Mouse (Mus musculus) cerebellum, adult 9-10 months (tissue): ENCODE measurements around the gene Defb30.
A peak's percentile ranks its signal among the peaks of the same experiment; 100 is the strongest.

Experiments used
- DNase-seq: peaks from one replicate; pipeline ENCODE4 v3.0.0; 2022

Gene Defb30

DNA sequence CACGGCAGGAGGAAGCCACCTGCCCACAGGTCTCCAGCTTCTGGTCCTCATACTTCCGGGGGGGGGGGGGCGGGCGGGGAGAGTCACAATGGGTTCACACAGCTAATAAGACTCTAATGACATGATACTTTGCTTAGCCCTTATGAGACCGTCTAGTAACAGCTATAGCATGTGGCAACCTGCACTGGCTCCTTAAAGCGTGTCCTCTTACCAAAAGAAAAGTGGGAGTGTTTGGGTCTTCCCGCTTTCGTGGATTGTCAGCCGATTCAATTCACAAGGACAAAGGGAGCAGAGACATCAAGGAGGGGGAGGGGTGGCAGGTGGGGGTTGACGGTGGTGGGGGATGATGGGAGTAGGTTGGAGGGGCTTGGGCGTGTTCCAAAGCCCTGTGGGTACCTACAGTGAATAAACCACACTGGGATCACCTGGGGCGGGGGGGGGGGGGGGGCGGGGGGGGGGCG is at the start of gene Defb30:
TSS of gene Defb30 (minus strand) at position 51 of the 461 bp plus-strand sequence.
- no peak for DNase-seq

DNA sequence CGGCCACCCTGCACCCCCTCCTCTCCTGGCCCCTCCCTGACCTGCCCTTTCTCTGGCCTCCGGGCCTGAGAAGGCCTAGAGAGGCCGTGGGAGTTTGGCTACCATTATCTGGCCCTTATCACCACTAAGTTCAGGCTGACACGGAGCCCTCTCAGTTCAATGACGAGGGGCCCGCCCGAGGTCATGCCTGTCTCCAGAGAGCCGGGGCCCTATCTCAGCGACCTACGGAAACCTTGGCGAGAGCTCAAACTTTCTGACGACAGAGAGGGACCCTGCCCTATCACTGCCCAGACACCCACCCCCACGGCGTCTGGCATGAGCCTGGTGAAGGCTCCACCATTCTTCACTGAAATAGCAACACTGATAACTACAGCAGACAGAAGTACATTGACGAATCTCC is 17.9 kb upstream of the Defb30 start:
- DNase-seq: no peak

DNA sequence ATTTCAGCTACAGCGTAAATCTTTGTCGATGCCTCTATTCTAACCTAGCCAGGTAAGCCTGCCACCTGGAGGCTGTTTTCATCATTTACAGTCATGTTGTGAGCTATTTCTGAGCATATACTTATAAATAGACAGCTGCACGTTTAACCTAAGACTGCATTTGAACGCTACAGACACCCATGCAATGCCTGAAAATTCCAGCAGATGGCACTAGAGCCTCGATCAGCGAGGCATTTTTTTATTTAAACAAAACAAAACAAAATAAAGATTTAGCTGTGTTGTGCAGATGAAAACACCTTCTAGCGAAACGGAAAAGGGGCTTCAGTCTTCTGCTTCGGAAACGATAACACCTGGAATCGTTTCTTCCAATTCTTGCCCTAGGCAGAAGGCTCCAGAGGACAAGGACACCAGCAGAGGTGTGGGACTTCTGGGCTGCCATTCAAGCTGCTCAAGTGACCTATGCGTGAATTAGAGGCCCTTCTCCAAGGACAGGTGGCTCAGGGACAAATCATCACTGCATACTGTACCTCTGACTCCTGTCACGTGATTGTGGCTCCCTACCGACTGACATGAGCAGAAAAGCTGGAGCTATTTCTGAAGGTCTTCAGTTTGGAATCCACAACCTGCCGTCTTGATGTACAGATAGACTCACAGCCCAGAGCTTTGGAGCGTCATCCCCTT is 17.0 kb upstream of the Defb30 start:
- DNase-seq: peak; percentile 69

DNA sequence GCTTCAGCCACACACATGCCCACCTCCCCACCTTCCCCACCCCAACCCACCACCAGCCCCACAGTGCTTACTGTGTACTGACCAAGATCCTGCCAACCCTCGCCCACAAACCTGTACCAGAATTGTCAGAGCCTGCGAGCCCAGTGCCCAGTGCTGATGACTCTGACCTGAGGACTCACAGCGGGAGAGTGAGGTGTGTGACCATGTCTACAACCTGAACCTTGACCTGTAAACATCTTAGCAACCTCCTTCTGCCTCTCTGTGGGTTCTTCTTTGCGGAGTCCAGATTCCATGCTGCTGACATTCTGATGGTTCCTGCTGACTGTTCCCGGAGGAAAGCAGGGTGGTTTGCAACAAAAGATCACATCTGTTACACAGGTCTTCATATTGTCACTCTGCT is 15.6 kb upstream of the Defb30 start:
- DNase-seq: no peak

DNA sequence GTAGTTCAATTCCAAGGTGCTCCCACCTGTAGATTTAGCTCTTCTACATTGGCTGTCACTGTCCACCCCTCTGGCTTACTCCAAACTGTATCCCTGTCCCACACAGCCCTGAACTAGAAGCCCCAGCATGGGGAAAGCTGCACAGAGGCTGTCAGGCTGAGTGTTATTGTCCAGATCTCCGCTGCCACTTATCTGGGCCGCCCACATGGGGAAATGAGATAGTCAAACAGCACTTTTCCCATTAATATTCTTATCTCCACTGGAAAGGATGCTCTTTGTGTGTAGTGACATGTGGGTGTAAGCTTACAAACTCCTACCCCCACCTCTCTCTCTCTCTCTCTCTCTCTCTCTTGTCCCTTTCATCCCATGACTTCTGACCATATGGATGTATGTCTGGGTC is 12.4 kb upstream of the Defb30 start:
- no peak for DNase-seq

DNA sequence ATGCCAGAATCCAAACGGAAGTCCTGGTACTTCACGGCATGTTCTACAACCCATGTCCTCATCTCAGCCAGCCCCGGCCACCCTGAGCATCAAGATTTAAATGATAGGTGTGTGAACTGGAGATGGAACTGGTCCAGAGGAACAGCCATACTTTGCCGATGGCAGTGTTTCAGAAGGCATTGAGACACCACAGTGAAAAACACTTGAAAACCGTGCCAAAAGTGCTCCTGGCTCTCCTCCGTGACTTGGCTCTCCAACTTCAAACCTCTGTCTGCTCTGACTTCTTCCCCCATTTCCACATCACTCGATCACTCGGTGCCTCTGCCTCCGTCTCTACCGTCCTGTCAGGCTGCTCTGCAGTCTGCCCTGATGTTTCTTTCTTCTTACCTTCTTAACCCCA is 10.6 kb upstream of the Defb30 start:
- DNase-seq: no peak

DNA sequence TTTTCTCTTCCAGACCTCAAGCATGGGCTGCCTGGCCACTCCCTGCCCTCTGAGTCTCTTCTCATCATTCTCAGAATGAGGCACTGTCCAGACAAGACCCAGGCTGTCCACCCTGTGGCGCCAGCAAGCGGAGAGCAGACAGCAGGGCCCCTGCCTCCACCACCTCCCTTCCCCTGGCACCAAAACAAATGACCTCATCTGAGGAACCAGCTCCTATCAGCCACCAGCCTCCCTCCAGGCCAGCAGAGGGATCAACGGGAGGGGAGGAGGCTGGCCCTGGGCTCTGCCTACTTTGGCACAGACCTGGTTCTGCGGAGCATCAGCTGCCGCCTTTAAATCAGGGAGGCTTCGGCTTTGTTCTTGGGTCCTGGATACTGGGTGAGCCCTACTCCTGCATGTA is 5.0 kb upstream of the Defb30 start:
- peak; percentile 95 for DNase-seq

DNA sequence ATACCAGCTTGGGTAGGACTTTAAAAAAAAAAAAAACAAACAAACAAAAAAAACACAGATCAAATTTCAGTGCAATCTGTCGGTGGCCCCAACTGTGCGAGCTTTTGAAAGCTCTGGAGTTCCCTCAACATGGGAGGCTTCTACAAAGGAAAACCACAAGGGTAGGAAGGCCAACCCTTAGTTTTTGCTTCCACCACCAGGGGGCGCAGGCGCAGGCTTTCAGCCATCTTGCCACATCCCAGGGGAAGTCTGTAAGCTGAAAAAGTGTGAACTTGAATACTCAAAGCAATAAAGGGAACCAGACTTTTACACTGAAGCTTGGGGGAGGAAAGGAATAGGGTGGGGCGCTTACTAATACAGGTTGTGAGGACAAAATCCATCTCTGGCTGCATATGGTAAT is 1.0 kb upstream of the Defb30 start:
- DNase-seq: peak; percentile 39

DNA sequence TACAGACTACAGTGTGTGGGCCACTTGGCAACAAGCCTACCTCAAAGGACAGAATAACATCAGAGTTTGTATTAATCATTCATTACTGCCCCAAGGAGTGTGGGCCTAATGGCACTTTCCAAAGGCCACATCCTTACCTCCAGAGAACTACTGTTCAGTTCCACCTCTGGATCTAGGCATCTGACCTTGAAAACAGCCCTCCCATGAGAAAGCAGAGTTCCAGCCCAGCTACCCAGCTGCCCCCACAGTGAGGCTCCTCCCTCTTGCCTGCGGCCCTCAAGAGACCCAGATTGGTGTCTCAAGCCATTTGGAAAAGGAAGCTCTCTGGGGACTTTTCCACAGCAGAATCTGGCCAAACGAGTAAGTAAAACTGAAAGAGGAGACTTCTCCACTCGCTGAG is 3.1 kb downstream of the Defb30 start, which contains the start of gene Defb42:
TSS of gene Defb42 (plus strand) at position 301 of the 400 bp plus-strand sequence.
- no peak for DNase-seq

DNA sequence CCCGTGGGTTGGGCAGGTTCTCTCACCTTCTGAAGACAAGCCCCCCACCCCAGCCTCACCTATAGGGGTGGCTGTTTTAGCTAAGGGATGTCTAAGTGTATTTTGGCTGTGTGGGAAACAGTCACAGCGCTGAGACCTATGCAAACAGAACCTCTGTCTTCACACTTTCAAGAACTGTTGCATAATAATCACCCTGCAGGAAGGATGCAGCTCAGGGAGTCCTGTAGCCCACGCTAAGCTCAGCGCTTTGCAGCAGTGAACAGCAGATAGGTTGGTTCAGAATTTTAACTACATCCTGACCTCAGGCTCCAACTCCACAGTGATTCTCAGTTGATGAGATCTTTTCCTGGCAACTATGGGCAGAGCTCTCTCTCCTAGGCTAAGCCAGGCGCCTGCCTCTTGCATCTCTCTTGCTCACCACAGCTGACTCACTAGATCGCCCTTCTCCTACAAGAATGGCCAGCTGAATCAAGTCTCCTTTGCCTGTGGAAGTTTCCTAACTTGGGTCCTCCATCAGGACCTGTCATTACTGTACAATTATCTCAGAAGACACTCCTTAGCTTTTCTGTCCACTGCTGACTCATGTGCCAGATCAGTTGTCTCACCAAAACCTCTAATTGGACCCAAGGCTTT is 29.1 kb downstream of the Defb30 start:
- no peak for DNase-seq

DNA sequence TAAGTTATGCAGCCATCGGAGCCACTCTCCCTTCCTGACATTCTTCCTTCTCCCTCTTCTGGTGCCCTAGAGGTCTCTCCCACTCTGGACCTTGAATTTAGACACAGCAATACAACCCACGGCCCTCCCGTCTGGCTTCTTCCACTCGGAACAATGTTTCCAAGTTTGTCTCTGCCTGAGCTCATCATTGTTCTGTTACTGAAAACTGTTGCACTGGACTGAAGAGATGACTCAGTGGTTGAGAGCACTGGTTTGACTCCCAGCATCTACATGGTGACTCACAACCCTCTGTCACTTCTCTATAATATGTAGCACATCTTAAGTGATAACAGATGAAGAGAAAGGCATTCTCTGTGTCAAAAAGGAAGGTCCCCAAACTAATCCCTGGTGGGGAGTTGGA is 35.1 kb downstream of the Defb30 start:
- DNase-seq: no peak

DNA sequence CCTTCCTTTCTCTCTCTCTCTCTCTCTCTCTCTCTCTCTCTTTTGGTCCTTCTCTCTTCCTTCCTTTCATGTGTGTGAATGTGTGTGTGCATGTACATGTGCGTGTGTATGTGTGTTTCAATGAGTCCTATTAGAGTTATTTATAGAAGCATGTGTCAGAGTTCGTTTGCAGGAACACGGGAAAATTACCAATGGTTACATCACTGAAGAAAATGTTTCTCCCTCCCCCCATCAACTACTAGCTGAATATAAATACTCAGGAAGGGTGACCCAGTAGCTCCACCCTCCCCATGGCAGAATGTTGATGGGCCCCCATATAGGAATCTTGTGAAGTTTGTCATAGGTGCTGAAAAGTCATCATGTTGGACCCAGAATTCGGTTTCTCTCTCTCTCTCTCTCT is 36.7 kb downstream of the Defb30 start:
- DNase-seq: no peak

DNA sequence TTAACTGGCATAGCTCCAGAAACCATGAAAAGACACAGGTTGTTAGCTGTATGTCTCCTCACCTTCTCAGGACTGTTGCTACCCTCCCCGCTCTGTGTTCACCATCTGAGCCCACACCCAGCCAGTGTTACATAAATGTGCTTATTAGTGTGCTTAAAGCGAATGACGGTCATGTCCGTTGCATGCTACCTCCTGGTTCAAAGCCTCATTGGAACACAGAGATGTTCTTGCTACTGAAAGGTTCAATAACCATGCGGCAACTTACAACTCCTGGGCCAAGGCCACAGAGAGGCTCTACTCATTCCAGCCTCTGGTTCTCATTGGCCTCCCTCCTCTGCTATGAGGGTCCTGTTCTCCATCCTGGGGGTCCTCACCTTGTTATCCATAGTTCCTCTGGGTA is 38.3 kb downstream of the Defb30 start, which contains the start of gene Defb43:
TSS of gene Defb43 (plus strand) at position 301 of the 400 bp plus-strand sequence.
- DNase-seq: no peak

DNA sequence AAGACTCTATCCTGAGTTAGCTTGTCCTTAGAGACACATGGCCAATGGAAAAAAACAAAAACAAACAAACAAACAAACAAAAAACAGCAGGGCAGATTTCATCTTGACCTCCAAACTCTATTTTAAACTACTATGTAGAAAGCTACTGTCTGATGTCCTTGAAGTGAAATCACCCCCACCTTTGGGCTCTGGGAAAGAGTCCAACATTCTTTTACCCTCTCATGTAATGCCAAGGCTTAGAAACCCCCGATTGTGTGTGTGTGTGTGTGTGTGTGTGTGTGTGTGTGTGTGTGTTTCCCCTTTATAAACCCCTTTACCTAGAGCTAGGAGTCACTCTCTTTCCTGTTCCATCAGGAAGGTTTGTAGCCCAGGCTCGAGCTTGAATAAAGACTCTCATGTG is 47.2 kb downstream of the Defb30 start:
- no peak for DNase-seq

DNA sequence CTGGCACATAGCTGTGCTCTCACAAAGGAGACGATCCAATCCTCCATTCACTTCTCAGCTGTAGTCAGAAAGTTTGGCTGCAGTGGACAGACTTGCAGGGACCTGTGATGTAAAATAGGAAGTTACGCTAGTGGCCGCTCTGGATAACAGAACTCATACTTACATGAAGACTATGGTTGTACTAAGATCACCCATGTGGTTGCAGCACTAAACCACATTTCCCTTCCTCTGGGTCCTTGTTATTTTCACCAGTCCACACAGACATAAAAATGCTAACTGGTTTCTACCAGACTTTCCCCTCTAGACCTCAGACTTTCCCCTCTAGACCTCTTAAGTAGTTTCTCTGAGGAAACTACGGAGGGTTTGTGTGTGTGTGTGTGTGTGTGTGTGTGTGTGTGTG is 50.8 kb downstream of the Defb30 start:
- DNase-seq: no peak

DNA sequence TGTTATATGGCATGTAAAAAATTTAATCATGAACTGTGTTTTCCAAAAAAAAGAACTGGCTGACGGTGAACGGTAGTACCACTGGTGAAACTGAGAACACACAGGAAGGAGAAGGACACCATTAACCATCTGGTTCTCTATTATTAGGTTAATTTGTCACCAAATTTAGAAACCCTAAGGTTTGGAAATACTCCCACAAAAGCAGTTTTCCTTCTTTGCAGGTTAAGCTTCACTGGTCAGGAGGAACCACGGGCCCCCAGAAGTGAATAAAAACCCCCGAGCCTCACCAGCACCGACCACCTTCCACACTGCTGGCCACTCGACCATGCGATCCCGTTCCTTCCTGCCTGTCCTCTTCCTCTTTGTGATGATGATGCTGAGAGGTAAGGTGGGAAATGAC is 52.0 kb downstream of the Defb30 start, which contains the start of gene Defb47:
TSS of gene Defb47 (plus strand) at position 301 of the 400 bp plus-strand sequence.
- no peak for DNase-seq

DNA sequence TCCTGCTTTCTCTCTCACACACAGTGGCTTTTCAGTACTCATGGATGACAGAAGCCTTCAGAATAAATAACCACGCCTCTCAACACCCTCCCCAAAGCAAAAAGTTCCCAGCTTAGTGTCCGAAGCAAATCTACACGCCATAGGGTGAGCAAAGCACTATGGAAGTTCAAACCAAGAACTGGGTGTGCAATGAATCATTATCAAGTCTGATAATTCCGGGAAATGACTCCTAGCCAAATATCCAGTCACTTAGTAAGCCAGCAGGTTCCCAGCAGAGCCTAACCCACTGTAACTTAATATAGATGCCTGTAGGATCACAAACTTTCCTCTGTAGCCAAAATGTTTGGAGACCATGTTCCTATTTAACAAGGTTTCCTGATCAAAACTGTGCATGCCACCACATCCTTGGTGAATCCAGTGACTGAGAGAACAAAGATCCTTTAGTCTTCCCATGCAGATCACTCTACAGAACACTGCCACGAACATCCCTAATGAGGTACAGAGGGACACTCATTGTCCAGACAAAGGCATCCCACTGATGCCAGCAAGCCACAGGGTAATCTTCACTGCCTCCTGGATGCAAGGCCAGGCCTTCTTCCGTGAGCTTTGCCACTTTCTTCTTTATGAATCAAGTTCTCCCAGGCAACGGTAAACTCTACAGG is 57.8 kb downstream of the Defb30 start:
- DNase-seq: no peak

DNA sequence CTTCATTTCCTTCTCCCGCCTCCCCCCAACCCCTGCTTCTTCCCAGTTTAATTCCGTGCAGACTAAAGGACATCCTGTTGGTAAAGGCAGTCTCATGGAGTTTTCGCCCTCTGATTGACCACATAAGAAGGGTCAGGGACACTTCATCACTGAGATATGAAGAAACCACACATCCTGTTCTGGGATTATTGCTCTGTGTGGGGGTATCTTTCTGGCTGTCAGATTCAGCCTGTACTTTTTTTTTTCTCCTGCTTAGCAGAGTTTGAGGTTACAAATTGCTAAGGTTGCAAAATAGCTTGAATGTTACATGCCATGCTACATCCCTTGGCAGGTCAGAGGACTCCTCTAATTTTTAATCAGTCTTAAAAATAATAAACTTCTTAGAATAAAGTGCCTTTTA is 58.5 kb downstream of the Defb30 start:
- no peak for DNase-seq

DNA sequence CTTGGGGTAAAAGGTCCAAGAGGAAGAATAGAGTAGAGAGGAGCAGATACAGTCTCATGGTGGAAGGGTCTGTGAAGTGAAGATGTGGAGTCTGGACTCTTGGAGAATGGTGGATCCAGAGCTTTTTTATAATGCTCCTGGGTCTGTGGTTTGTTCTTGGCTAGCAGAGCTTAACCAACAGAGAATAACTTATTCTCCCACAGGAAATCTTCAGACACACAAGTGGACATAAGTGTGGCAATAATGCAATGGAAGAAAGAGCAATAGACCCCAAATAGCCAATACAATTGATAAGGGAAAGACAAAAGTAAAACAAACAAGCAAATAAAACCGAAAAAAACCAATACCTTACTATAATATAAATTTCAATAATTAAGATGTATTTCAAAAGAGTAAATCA is 65.3 kb downstream of the Defb30 start, which contains the start of gene Defb48:
TSS of gene Defb48 (minus strand) at position 101 of the 400 bp plus-strand sequence.
- no peak for DNase-seq
